Mouse (Mus musculus) intestine, embryonic 14.5 days (tissue): ENCODE data around the gene Arrdc2. TPM values are rescaled to one million over a fixed set of nuclear protein-coding genes. Genes with fewer than 3 reads are reported as not detected.
A peak's percentile ranks its signal among the peaks of the same experiment; 100 is the strongest.

Experiments
- ATAC-seq: fragments of 200-750 bp; cut with Nextera tagmentation; replicated peaks from 2 replicates; pipeline ENCODE4 v1.8.0; 2017; ENCODE audit warnings: low read depth, moderate number of reproducible peaks, moderate TSS enrichment, moderate library complexity; ENCODE audit not compliant: low FRiP score, low TSS enrichment
- DNase-seq: peaks from one replicate; pipeline ENCODE4 v3.0.0-alpha.2; 2018; ENCODE audit warnings: low spot score
- H3K27ac ChIP-seq: fragments of 300-500 bp; sonication (generic); 2 replicates; pipeline ENCODE4 v1.5.1; 2014; ENCODE audit warnings: low read depth, mild to moderate bottlenecking, control low read depth
- H3K27me3 ChIP-seq: fragments of 300-500 bp; sonication (generic); replicated peaks from 2 replicates; pipeline ENCODE4 v1.6.1; 2014; ENCODE audit warnings: low read length, control low read depth; ENCODE audit not compliant: control insufficient read depth, insufficient read depth
- H3K36me3 ChIP-seq: fragments of 300-500 bp; sonication (generic); 2 replicates; pipeline ENCODE4 v1.6.1; 2014; ENCODE audit warnings: low read length, control low read depth; ENCODE audit not compliant: control insufficient read depth, insufficient read depth
- H3K4me1 ChIP-seq: fragments of 300-500 bp; sonication (generic); replicated peaks from 2 replicates; pipeline ENCODE4 v1.6.1; 2014; ENCODE audit warnings: low read length, control low read depth, mixed read lengths; ENCODE audit not compliant: control insufficient read depth, insufficient read depth
- H3K4me2 ChIP-seq: fragments of 300-500 bp; sonication (generic); 2 replicates; pipeline ENCODE4 v1.6.1; 2014; ENCODE audit warnings: low read length
- H3K4me3 ChIP-seq: fragments of 300-500 bp; sonication (generic); 2 replicates; pipeline ENCODE4 v1.5.1; 2014; ENCODE audit warnings: low read depth, low read length, control low read depth, mixed read lengths
- H3K9ac ChIP-seq: fragments of 300-500 bp; sonication (generic); 2 replicates; pipeline ENCODE4 v1.6.1; 2014; ENCODE audit warnings: mild to moderate bottlenecking, low read length
- H3K9me3 ChIP-seq: fragments of 300-500 bp; sonication (generic); 2 replicates; pipeline ENCODE4 v1.6.1; 2016; ENCODE audit warnings: low read length, control low read depth; ENCODE audit not compliant: control insufficient read depth
- WGBS: fragments of 180-500 bp; shearing (Covaris S2); extraction: QIAGEN DNeasy Blood & Tissue Kit; methylation state at CpG from one replicate; pipeline ENCODE4 v1.1.7; 2014; 5-methylcytosine and 5-hydroxymethylcytosine counted together
- polyA plus RNA-seq: library from polyadenylated mRNA; unstranded; fragments of >200 nt; fragmentation: Nextera tagmentation; extraction: Ambion mirVana; gene quantifications from 2 replicates; pipeline ENCODE4 v1.2.1, GENCODE M21; 2014

Gene Arrdc2
- polyA plus RNA-seq, 1 experiment from 2014 or later, result 7.9 TPM

GRCm38 (mm10) chr8:70812055-70812454, 27.5 kb downstream of the Arrdc2 start:
- H3K27me3 ChIP-seq, result peaks cover 20% of the 10 kb centered on the region
- no peak overlapping the region for H3K27ac ChIP-seq
- no peaks in the 10 kb centered on the region for H3K4me1 ChIP-seq
- H3K4me2 ChIP-seq, result no peak overlapping the region
- no peak overlapping the region for H3K9ac ChIP-seq
- no peaks in the 10 kb centered on the region for H3K36me3 ChIP-seq
- ATAC-seq, result no peak
- WGBS, result 45% methylated on average over 4 of the region's 4 CpGs
- no peaks in the 10 kb centered on the region for H3K9me3 ChIP-seq
- no peak overlapping the region for H3K4me3 ChIP-seq
- DNase-seq, result no peak

- H3K4me3 ChIP-seq, result no peak overlapping the region
- H3K9ac ChIP-seq, result no peak overlapping the region
- H3K4me1 ChIP-seq, result no peaks in the 10 kb centered on the region
- no peaks in the 10 kb centered on the region for H3K9me3 ChIP-seq
- H3K36me3 ChIP-seq, result no peaks in the 10 kb centered on the region
- WGBS, result 72% methylated on average over 20 of the region's 20 CpGs
- ATAC-seq (no peak), DNase-seq (no peak)
- peaks cover 12% of the 10 kb centered on the region for H3K27me3 ChIP-seq
- H3K27ac ChIP-seq, result no peak overlapping the region
- H3K4me2 ChIP-seq, result no peak overlapping the region
Measured at GRCm38 (mm10) chr8:70810962-70811680, 28.4 kb downstream of the Arrdc2 start.

GRCm38 (mm10) chr8:70808955-70809701, 30.4 kb downstream of the Arrdc2 start:
- Histone ChIP-seq H3K9ac (no peak overlapping the region), H3K36me3 (no peaks in the 10 kb centered on the region), H3K4me1 (peaks cover 3% of the 10 kb centered on the region; the same call in 1 of the 2 replicates), H3K9me3 (no peaks in the 10 kb centered on the region), H3K4me2 (no peak overlapping the region), H3K27me3 (peaks cover 3% of the 10 kb centered on the region), H3K27ac (no peak overlapping the region), H3K4me3 (no peak overlapping the region)
- no peak for DNase-seq
- ATAC-seq, result no peak
- 77% methylated on average over 8 of the region's 8 CpGs for WGBS

GRCm38 (mm10) chr8:70808239-70808638, 31.3 kb downstream of the Arrdc2 start, which contains the start of gene Il12rb1:
TSS of gene Il12rb1 (plus strand) at chr8:70808449.
- H3K4me2 ChIP-seq, result no peak within 1 kb of the TSS
- no peaks in the 10 kb centered on the region for H3K36me3 ChIP-seq
- ATAC-seq, result no peak
- H3K4me1 ChIP-seq, result peaks cover 8% of the 10 kb centered on the region; the same call in 1 of the 2 replicates
- peaks cover 9% of the 10 kb centered on the region for H3K27me3 ChIP-seq
- H3K9me3 ChIP-seq, result no peaks in the 10 kb centered on the region
- H3K4me3 ChIP-seq, result no peak within 1 kb of the TSS
- DNase-seq, result no peak
- H3K9ac ChIP-seq, result no peak within 1 kb of the TSS
- no peak within 1 kb of the TSS for H3K27ac ChIP-seq
- WGBS, result 66% methylated on average over 5 of the region's 5 CpGs

- no peak for DNase-seq
Measured at GRCm38 (mm10) chr8:70807304-70807703, 32.2 kb downstream of the Arrdc2 start.

GRCm38 (mm10) chr8:70806541-70806940, 33.0 kb downstream of the Arrdc2 start:
- H3K9me3 ChIP-seq, result no peaks in the 10 kb centered on the region
- H3K4me3 ChIP-seq, result no peak overlapping the region
- no peak for ATAC-seq
- H3K9ac ChIP-seq, result no peak overlapping the region
- peaks cover 18% of the 10 kb centered on the region for H3K27me3 ChIP-seq
- H3K4me1 ChIP-seq, result peaks cover 8% of the 10 kb centered on the region; the same call in 1 of the 2 replicates
- WGBS, result 74% methylated on average over 4 of the region's 4 CpGs
- DNase-seq, result no peak
- H3K36me3 ChIP-seq, result no peaks in the 10 kb centered on the region
- no peak overlapping the region for H3K4me2 ChIP-seq
- no peak overlapping the region for H3K27ac ChIP-seq

More at GRCm38 (mm10) chr8:70807304-70807703, 32.2 kb downstream of the Arrdc2 start:
- Histone ChIP-seq H3K9ac (no peak overlapping the region), H3K27me3 (peaks cover 16% of the 10 kb centered on the region), H3K36me3 (no peaks in the 10 kb centered on the region), H3K4me3 (no peak overlapping the region), H3K4me1 (peaks cover 8% of the 10 kb centered on the region; the same call in 1 of the 2 replicates), H3K9me3 (no peaks in the 10 kb centered on the region), H3K27ac (no peak overlapping the region), H3K4me2 (no peak overlapping the region)
- ATAC-seq, result no peak
- 54% methylated on average over 1 of the region's 1 CpGs for WGBS

GRCm38 (mm10) chr8:70804481-70805206, 34.9 kb downstream of the Arrdc2 start, which contains the start of gene Mast3:
TSS of gene Mast3 (minus strand) at chr8:70805054.
- 2% methylated on average over 45 of the region's 45 CpGs for WGBS
- Histone ChIP-seq H3K27ac (no peak within 1 kb of the TSS), H3K4me3 (peak within 1 kb of the TSS; percentile 41), H3K9me3 (no peaks in the 10 kb centered on the region), H3K9ac (0 out of 2 replicates have a peak within 1 kb of the TSS, but pooled peaks have one; percentile 17), H3K36me3 (no peaks in the 10 kb centered on the region), H3K4me2 (peak within 1 kb of the TSS; percentile 67), H3K4me1 (peaks cover 8% of the 10 kb centered on the region; the same call in 1 of the 2 replicates), H3K27me3 (peaks cover 31% of the 10 kb centered on the region)
- DNase-seq (peak; percentile 88), ATAC-seq (peak; percentile 85)

- ATAC-seq (no peak), DNase-seq (no peak)
- Histone ChIP-seq H3K27ac (no peak overlapping the region), H3K4me3 (peak overlapping the region; percentile 41), H3K27me3 (peaks cover 38% of the 10 kb centered on the region), H3K9ac (0 out of 2 replicates have a peak overlapping the region, but pooled peaks have one; percentile 17), H3K4me1 (peaks cover 8% of the 10 kb centered on the region; the same call in 1 of the 2 replicates), H3K36me3 (no peaks in the 10 kb centered on the region), H3K9me3 (no peaks in the 10 kb centered on the region), H3K4me2 (peak overlapping the region; percentile 67)
- WGBS, result 1% methylated on average over 47 of the region's 47 CpGs
Measured at GRCm38 (mm10) chr8:70803761-70804480, 35.6 kb downstream of the Arrdc2 start.
